Mouse (Mus musculus) lung, postnatal 0 days (tissue): ENCODE data around the gene Tbrg4. TPM values are rescaled to one million over a fixed set of nuclear protein-coding genes. Genes with fewer than 3 reads are reported as not detected.

ENCODE experiments used
- ATAC-seq: fragments of 200-750 bp; cut with Nextera tagmentation; 2 replicates; pipeline ENCODE4 v1.8.0; 2017; ENCODE audit warnings: moderate library complexity
- DNase-seq: peaks from one replicate; pipeline ENCODE4 v3.0.0-alpha.2; 2016; ENCODE audit warnings: low spot score
- H3K27ac ChIP-seq: fragments of 300-500 bp; sonication (generic); 2 replicates; pipeline ENCODE4 v1.5.1; 2014; ENCODE audit warnings: antibody characterized with exemption, mild to moderate bottlenecking, low read length, mixed read lengths
- H3K27me3 ChIP-seq: fragments of 300-500 bp; sonication (generic); replicated peaks from 2 replicates; pipeline ENCODE4 v1.6.1; 2014; ENCODE audit warnings: low read length, mixed read lengths; ENCODE audit not compliant: insufficient read depth
- H3K36me3 ChIP-seq: fragments of 300-500 bp; sonication (generic); 2 replicates; pipeline ENCODE4 v1.6.1; 2014; ENCODE audit warnings: low read length, mixed read lengths; ENCODE audit not compliant: insufficient read depth
- H3K4me1 ChIP-seq: fragments of 300-500 bp; sonication (generic); 2 replicates; pipeline ENCODE4 v1.6.1; 2014; ENCODE audit warnings: antibody characterized with exemption, low read depth, low read length, mixed read lengths; ENCODE audit not compliant: insufficient read depth
- H3K4me2 ChIP-seq: fragments of 300-500 bp; sonication (generic); replicated peaks from 2 replicates; pipeline ENCODE4 v1.6.1; 2014; ENCODE audit warnings: low read depth, mild to moderate bottlenecking, low read length, moderate library complexity, mixed read lengths
- H3K4me3 ChIP-seq: fragments of 300-500 bp; sonication (generic); 2 replicates; pipeline ENCODE4 v1.5.1; 2014; ENCODE audit warnings: low read depth, low read length
- H3K9ac ChIP-seq: fragments of 300-500 bp; sonication (generic); replicated peaks from 2 replicates; pipeline ENCODE4 v1.6.1; 2014; ENCODE audit warnings: low read depth, mild to moderate bottlenecking
- H3K9me3 ChIP-seq: fragments of 300-500 bp; sonication (generic); 2 replicates; pipeline ENCODE4 v1.6.1; 2016; ENCODE audit warnings: low read length, mixed read lengths
- CTCF ChIP-seq: IDR thresholded peaks from 2 replicates; pipeline ENCODE4 v1.5.1; 2016; ENCODE audit warnings: antibody characterized with exemption, mild to moderate bottlenecking
- EP300 ChIP-seq: IDR thresholded peaks from 2 replicates; pipeline ENCODE4 v1.6.1; 2016; ENCODE audit warnings: antibody characterized with exemption, mild to moderate bottlenecking, control low read depth
- WGBS: fragments of 180-500 bp; shearing (Covaris S2); extraction: QIAGEN DNeasy Blood & Tissue Kit; methylation state at CpG from one replicate; pipeline ENCODE4 v1.1.7; 2014; 5-methylcytosine and 5-hydroxymethylcytosine counted together
- polyA plus RNA-seq: library from polyadenylated mRNA; unstranded; fragments of >200 nt; fragmentation: Nextera tagmentation; extraction: Ambion mirVana; gene quantifications from 2 replicates; pipeline ENCODE4 v1.2.1, GENCODE M21; 2015

Tbrg4 gene
- polyA plus RNA-seq, 1 experiment from 2014 or later: 10.9 TPM

GRCm38 (mm10) chr11:6567951-6568350 is 57.9 kb downstream of the Tbrg4 start:
- Histone ChIP-seq H3K4me3 (no peak overlapping the region), H3K9ac (no peak overlapping the region), H3K27me3 (no peaks in the 10 kb centered on the region), H3K9me3 (no peaks in the 10 kb centered on the region), H3K27ac (no peak overlapping the region), H3K36me3 (no peaks in the 10 kb centered on the region), H3K4me1 (peaks cover 4% of the 10 kb centered on the region; the same call in 1 of the 2 replicates), H3K4me2 (no peak overlapping the region)
- no peak for DNase-seq
- ATAC-seq: no peak
- TF ChIP-seq EP300 (no peak), CTCF (no peak)
- 60% methylated on average over 8 of the region's 8 CpGs for WGBS

GRCm38 (mm10) chr11:6566496-6566895 is 59.4 kb downstream of the Tbrg4 start:
- H3K4me3 ChIP-seq: no peak overlapping the region
- no peak overlapping the region for H3K4me2 ChIP-seq
- TF ChIP-seq CTCF (no peak), EP300 (no peak)
- peaks cover 4% of the 10 kb centered on the region; the same call in 1 of the 2 replicates for H3K4me1 ChIP-seq
- H3K27ac ChIP-seq: no peak overlapping the region
- DNase-seq: no peak
- no peak overlapping the region for H3K9ac ChIP-seq
- H3K9me3 ChIP-seq: no peaks in the 10 kb centered on the region
- 71% methylated on average over 4 of the region's 4 CpGs for WGBS
- H3K27me3 ChIP-seq: no peaks in the 10 kb centered on the region
- H3K36me3 ChIP-seq: no peaks in the 10 kb centered on the region
- no peak for ATAC-seq

Other genes starting within 250 kb of the Tbrg4 start
- gene Zmiz2, start 237.0 kb downstream of the Tbrg4 start, polyA plus RNA-seq: 8.6 and 8.7 TPM in 2 replicates
- gene Ppia, start 210.6 kb downstream of the Tbrg4 start, polyA plus RNA-seq: 3,011 and 3,180 TPM in 2 replicates
- 259 and 268 TPM in 2 replicates for gene H2afv, start 181.6 kb downstream of the Tbrg4 start, polyA plus RNA-seq
- gene Purb, start 150.2 kb downstream of the Tbrg4 start, polyA plus RNA-seq: 21.4 and 25.5 TPM in 2 replicates
- gene Myo1g, start 105.1 kb downstream of the Tbrg4 start, polyA plus RNA-seq: 5.7 and 6.2 TPM in 2 replicates
- gene Ccm2, start 79.2 kb downstream of the Tbrg4 start, polyA plus RNA-seq: 58.7 and 62.4 TPM in 2 replicates
- gene Nacad, start 20.0 kb downstream of the Tbrg4 start, polyA plus RNA-seq: 1.8 and 3.2 TPM in 2 replicates
- 27.6 TPM in 1 of 2 replicates, not detected in the other for gene Wap, start 12.6 kb upstream of the Tbrg4 start, polyA plus RNA-seq
- 9.6 and 22.1 TPM in 2 replicates for gene Ramp3, start 32.5 kb upstream of the Tbrg4 start, polyA plus RNA-seq
- not detected in 2 replicates for gene Gm11983, start 211.6 kb upstream of the Tbrg4 start, polyA plus RNA-seq